Mouse (Mus musculus) liver, embryonic 12.5 days (tissue): ENCODE measurements around the gene Abca13. TPM values are rescaled to one million over a fixed set of nuclear protein-coding genes. Genes with fewer than 3 reads are reported as not detected.
"Not testable (repeated sequence)": the region's sequence is repeated elsewhere in the genome, so short reads cannot be mapped to it uniquely, and the experiment has no call there.

ENCODE experiments used
- ATAC-seq: fragments of 200-750 bp; cut with Nextera tagmentation; 2 replicates; pipeline ENCODE4 v1.8.0; 2017; ENCODE audit warnings: moderate number of reproducible peaks, mild to moderate bottlenecking, moderate library complexity
- H3K27ac ChIP-seq: fragments of 300-500 bp; sonication (generic); 2 replicates; pipeline ENCODE4 v1.5.1; 2016; ENCODE audit warnings: mild to moderate bottlenecking
- H3K27me3 ChIP-seq: fragments of 300-500 bp; sonication (generic); replicated peaks from 2 replicates; pipeline ENCODE4 v1.6.1; 2016; ENCODE audit warnings: mild to moderate bottlenecking, moderate library complexity
- H3K36me3 ChIP-seq: fragments of 300-500 bp; sonication (generic); 2 replicates; pipeline ENCODE4 v1.6.1; 2016; ENCODE audit warnings: mild to moderate bottlenecking, moderate library complexity
- H3K4me1 ChIP-seq: fragments of 300-500 bp; sonication (generic); 2 replicates; pipeline ENCODE4 v1.6.1; 2016
- H3K4me2 ChIP-seq: fragments of 300-500 bp; sonication (generic); 2 replicates; pipeline ENCODE4 v1.6.1; 2016; ENCODE audit warnings: mild to moderate bottlenecking, moderate library complexity
- H3K4me3 ChIP-seq: fragments of 300-500 bp; sonication (generic); 2 replicates; pipeline ENCODE4 v1.5.1; 2016; ENCODE audit warnings: mild to moderate bottlenecking, moderate library complexity
- H3K9ac ChIP-seq: fragments of 300-500 bp; sonication (generic); 2 replicates; pipeline ENCODE4 v1.6.1; 2016; ENCODE audit warnings: mild to moderate bottlenecking, moderate library complexity
- H3K9me3 ChIP-seq: fragments of 300-500 bp; sonication (generic); replicated peaks from 2 replicates; pipeline ENCODE4 v1.6.1; 2016; ENCODE audit warnings: mild to moderate bottlenecking, moderate library complexity
- WGBS: fragments of 180-500 bp; shearing (Covaris S2); methylation state at CpG from one replicate; pipeline ENCODE4 v1.1.7; 2016; ENCODE audit not compliant: insufficient replicate concordance; 5-methylcytosine and 5-hydroxymethylcytosine counted together
- polyA plus RNA-seq: library from polyadenylated mRNA; unstranded; fragments of >200 nt; fragmentation: Nextera tagmentation; extraction: Ambion mirVana; gene quantifications from 2 replicates; pipeline ENCODE4 v1.2.1, GENCODE M21; 2016

The Abca13 gene
- polyA plus RNA-seq, 1 experiment from 2014 or later = 0.04 TPM

- Histone ChIP-seq H3K4me1 (no peaks in the 10 kb centered on the region), H3K9me3 (no peaks in the 10 kb centered on the region), H3K27me3 (no peaks in the 10 kb centered on the region), H3K4me2 (no peak overlapping the region), H3K9ac (no peak overlapping the region), H3K4me3 (no peak overlapping the region), H3K36me3 (no peaks in the 10 kb centered on the region), H3K27ac (no peak overlapping the region)
- no peak for ATAC-seq
- 55% methylated on average over 8 of the region's 8 CpGs for WGBS
Measured at GRCm38 (mm10) chr11:9210707-9211106, 19.0 kb downstream of the Abca13 start.

- 71% methylated on average over 9 of the region's 9 CpGs for WGBS
- H3K4me2 ChIP-seq = no peak overlapping the region
- H3K9ac ChIP-seq = no peak overlapping the region
- H3K27me3 ChIP-seq = no peaks in the 10 kb centered on the region
- H3K4me3 ChIP-seq = no peak overlapping the region
- no peak for ATAC-seq
- no peaks in the 10 kb centered on the region for H3K36me3 ChIP-seq
- no peak overlapping the region for H3K27ac ChIP-seq
- H3K9me3 ChIP-seq = no peaks in the 10 kb centered on the region
- H3K4me1 ChIP-seq = no peaks in the 10 kb centered on the region
Measured at GRCm38 (mm10) chr11:9213580-9213979, 21.8 kb downstream of the Abca13 start.

GRCm38 (mm10) chr11:9216252-9216651, 24.5 kb downstream of the Abca13 start:
- Histone ChIP-seq H3K4me2 (no peak overlapping the region), H3K4me3 (no peak overlapping the region), H3K9me3 (no peaks in the 10 kb centered on the region), H3K27me3 (no peaks in the 10 kb centered on the region), H3K36me3 (no peaks in the 10 kb centered on the region), H3K9ac (no peak overlapping the region), H3K27ac (no peak overlapping the region), H3K4me1 (no peaks in the 10 kb centered on the region)
- no peak for ATAC-seq
- WGBS = 28% methylated on average over 4 of the region's 4 CpGs

- Histone ChIP-seq H3K4me1 (no peaks in the 10 kb centered on the region), H3K4me3 (no peak overlapping the region), H3K27me3 (no peaks in the 10 kb centered on the region), H3K9ac (no peak overlapping the region), H3K36me3 (no peaks in the 10 kb centered on the region), H3K27ac (no peak overlapping the region), H3K9me3 (no peaks in the 10 kb centered on the region), H3K4me2 (no peak overlapping the region)
- ATAC-seq = no peak
- 64% methylated on average over 3 of the region's 3 CpGs for WGBS
Measured at GRCm38 (mm10) chr11:9220501-9220900, 28.8 kb downstream of the Abca13 start.

GRCm38 (mm10) chr11:9221646-9222045, 29.9 kb downstream of the Abca13 start:
- H3K36me3 ChIP-seq = no peaks in the 10 kb centered on the region
- ATAC-seq = no peak
- WGBS = 86% methylated on average over 1 of the region's 1 CpGs
- H3K4me3 ChIP-seq = no peak overlapping the region
- no peak overlapping the region for H3K4me2 ChIP-seq
- no peaks in the 10 kb centered on the region for H3K27me3 ChIP-seq
- no peaks in the 10 kb centered on the region for H3K9me3 ChIP-seq
- no peaks in the 10 kb centered on the region for H3K4me1 ChIP-seq
- H3K9ac ChIP-seq = no peak overlapping the region
- H3K27ac ChIP-seq = no peak overlapping the region

GRCm38 (mm10) chr11:9226399-9226798, 34.7 kb downstream of the Abca13 start:
- ATAC-seq = no peak
- WGBS = 37% methylated on average over 4 of the region's 4 CpGs
- Histone ChIP-seq H3K4me3 (no peak overlapping the region), H3K4me2 (no peak overlapping the region), H3K27me3 (no peaks in the 10 kb centered on the region), H3K27ac (no peak overlapping the region), H3K4me1 (no peaks in the 10 kb centered on the region), H3K36me3 (no peaks in the 10 kb centered on the region), H3K9ac (no peak overlapping the region), H3K9me3 (no peaks in the 10 kb centered on the region)

- 65% methylated on average over 5 of the region's 5 CpGs for WGBS
- not testable (repeated sequence) for ATAC-seq, H3K4me3 ChIP-seq, H3K9ac ChIP-seq, H3K27me3 ChIP-seq, H3K9me3 ChIP-seq, H3K4me2 ChIP-seq, H3K4me1 ChIP-seq, H3K27ac ChIP-seq, H3K36me3 ChIP-seq
Measured at GRCm38 (mm10) chr11:9249627-9250026, 57.9 kb downstream of the Abca13 start.

- not testable (repeated sequence) for H3K4me2 ChIP-seq, ATAC-seq, H3K27me3 ChIP-seq, H3K4me3 ChIP-seq, H3K9me3 ChIP-seq, H3K9ac ChIP-seq, H3K27ac ChIP-seq, H3K4me1 ChIP-seq, H3K36me3 ChIP-seq
- WGBS = 59% methylated on average over 3 of the region's 3 CpGs
Measured at GRCm38 (mm10) chr11:9263072-9263471, 71.3 kb downstream of the Abca13 start.

GRCm38 (mm10) chr11:9269090-9269489, 77.3 kb downstream of the Abca13 start:
- Histone ChIP-seq H3K4me3 (no peak overlapping the region), H3K9ac (no peak overlapping the region), H3K4me2 (no peak overlapping the region), H3K9me3 (no peaks in the 10 kb centered on the region), H3K36me3 (no peaks in the 10 kb centered on the region), H3K27me3 (no peaks in the 10 kb centered on the region), H3K4me1 (no peaks in the 10 kb centered on the region), H3K27ac (no peak overlapping the region)
- ATAC-seq = no peak
- WGBS = 59% methylated on average over 3 of the region's 3 CpGs

- H3K4me2 ChIP-seq = no peak overlapping the region
- H3K4me3 ChIP-seq = no peak overlapping the region
- no peak for ATAC-seq
- H3K27ac ChIP-seq = no peak overlapping the region
- 49% methylated on average over 3 of the region's 3 CpGs for WGBS
- no peak overlapping the region for H3K9ac ChIP-seq
- H3K27me3 ChIP-seq = no peaks in the 10 kb centered on the region
- H3K9me3 ChIP-seq = no peaks in the 10 kb centered on the region
- H3K4me1 ChIP-seq = no peaks in the 10 kb centered on the region
- H3K36me3 ChIP-seq = no peaks in the 10 kb centered on the region
Measured at GRCm38 (mm10) chr11:9285204-9285603, 93.5 kb downstream of the Abca13 start.

GRCm38 (mm10) chr11:9285759-9286158, 94.0 kb downstream of the Abca13 start:
- Histone ChIP-seq H3K36me3 (no peaks in the 10 kb centered on the region), H3K27ac (no peak overlapping the region), H3K9ac (no peak overlapping the region), H3K4me2 (no peak overlapping the region), H3K27me3 (no peaks in the 10 kb centered on the region), H3K4me1 (no peaks in the 10 kb centered on the region), H3K4me3 (no peak overlapping the region), H3K9me3 (no peaks in the 10 kb centered on the region)
- ATAC-seq = no peak
- 63% methylated on average over 3 of the region's 3 CpGs for WGBS

- Histone ChIP-seq H3K27ac (no peak overlapping the region), H3K4me1 (no peaks in the 10 kb centered on the region), H3K36me3 (no peaks in the 10 kb centered on the region), H3K27me3 (no peaks in the 10 kb centered on the region), H3K9ac (no peak overlapping the region), H3K9me3 (no peaks in the 10 kb centered on the region), H3K4me2 (no peak overlapping the region), H3K4me3 (no peak overlapping the region)
- 61% methylated on average over 7 of the region's 7 CpGs for WGBS
- no peak for ATAC-seq
Measured at GRCm38 (mm10) chr11:9291168-9291567, 99.4 kb downstream of the Abca13 start.

GRCm38 (mm10) chr11:9299615-9300014, 107.9 kb downstream of the Abca13 start:
- Histone ChIP-seq H3K9ac (no peak overlapping the region), H3K27me3 (no peaks in the 10 kb centered on the region), H3K4me2 (no peak overlapping the region), H3K4me3 (no peak overlapping the region), H3K27ac (no peak overlapping the region), H3K36me3 (no peaks in the 10 kb centered on the region), H3K4me1 (no peaks in the 10 kb centered on the region), H3K9me3 (no peaks in the 10 kb centered on the region)
- no peak for ATAC-seq
- 36% methylated on average over 1 of the region's 1 CpGs for WGBS
